Mouse (Mus musculus): Measurements from ENCODE around the gene Dennd6b. TPM values are rescaled to one million over a fixed set of nuclear protein-coding genes. Genes with fewer than 3 reads are reported as not detected.
A peak's percentile ranks its signal among the peaks of the same experiment; 100 is the strongest.

Dennd6b gene
- polyA plus RNA-seq, 1 experiment from 2014 or later, result 13.9 TPM

GRCm38 (mm10) chr15:89195261-89195681 lies 1.0 kb downstream of the Dennd6b start:
- no peaks in the 10 kb centered on the region for H3K27me3 ChIP-seq (replicated peaks; ENCODE audit: control insufficient read depth, insufficient read depth, low read length)
- H3K27ac ChIP-seq (ENCODE audit: low read depth), result peak overlapping the region; percentile 98
- peak overlapping the region; percentile 86 for H3K4me3 ChIP-seq (ENCODE audit: low read depth, low read length)
- H3K36me3 ChIP-seq (ENCODE audit: control insufficient read depth, insufficient read depth, low read length), result no peaks in the 10 kb centered on the region
- H3K9me3 ChIP-seq (ENCODE audit: control insufficient read depth, low read length), result no peaks in the 10 kb centered on the region
- DNase-seq (ENCODE audit: low spot score) (no peak), ATAC-seq (replicated peaks; ENCODE audit: low FRiP score, low TSS enrichment, low read depth) (0 out of 2 replicates have a peak, but pooled peaks have one; percentile 0)
- peak overlapping the region; percentile 97 for H3K9ac ChIP-seq (ENCODE audit: low read length)
- H3K4me1 ChIP-seq (replicated peaks; ENCODE audit: control insufficient read depth, insufficient read depth, low read length), result peaks cover 12% of the 10 kb centered on the region
- H3K4me2 ChIP-seq (ENCODE audit: low read length), result peak overlapping the region; percentile 70
- WGBS, result 51% methylated on average over 6 of the region's 6 CpGs

- Histone ChIP-seq H3K27me3 (replicated peaks; ENCODE audit: control insufficient read depth, insufficient read depth, low read length) (no peaks in the 10 kb centered on the region), H3K9me3 (ENCODE audit: control insufficient read depth, low read length) (no peaks in the 10 kb centered on the region), H3K36me3 (ENCODE audit: control insufficient read depth, insufficient read depth, low read length) (peaks cover 14% of the 10 kb centered on the region), H3K27ac (ENCODE audit: low read depth) (no peak overlapping the region), H3K4me3 (ENCODE audit: low read depth, low read length) (no peak overlapping the region), H3K9ac (ENCODE audit: low read length) (no peak overlapping the region), H3K4me2 (ENCODE audit: low read length) (no peak overlapping the region), H3K4me1 (replicated peaks; ENCODE audit: control insufficient read depth, insufficient read depth, low read length) (peaks cover 14% of the 10 kb centered on the region; the same call in 1 of the 2 replicates)
- no peak for DNase-seq (ENCODE audit: low spot score)
- ATAC-seq (replicated peaks; ENCODE audit: low FRiP score, low TSS enrichment, low read depth), result no peak
- WGBS, result 96% methylated on average over 5 of the region's 5 CpGs
Observed at GRCm38 (mm10) chr15:89184937-89185227, 11.4 kb downstream of the Dennd6b start.

GRCm38 (mm10) chr15:89184141-89184936 lies 12.0 kb downstream of the Dennd6b start:
- Histone ChIP-seq H3K27ac (ENCODE audit: low read depth) (no peak overlapping the region), H3K9me3 (ENCODE audit: control insufficient read depth, low read length) (no peaks in the 10 kb centered on the region), H3K4me1 (replicated peaks; ENCODE audit: control insufficient read depth, insufficient read depth, low read length) (peaks cover 14% of the 10 kb centered on the region; the same call in 1 of the 2 replicates), H3K4me3 (ENCODE audit: low read depth, low read length) (no peak overlapping the region), H3K36me3 (ENCODE audit: control insufficient read depth, insufficient read depth, low read length) (peaks cover 11% of the 10 kb centered on the region), H3K4me2 (ENCODE audit: low read length) (no peak overlapping the region), H3K27me3 (replicated peaks; ENCODE audit: control insufficient read depth, insufficient read depth, low read length) (no peaks in the 10 kb centered on the region), H3K9ac (ENCODE audit: low read length) (no peak overlapping the region)
- no peak for DNase-seq (ENCODE audit: low spot score)
- no peak for ATAC-seq (replicated peaks; ENCODE audit: low FRiP score, low TSS enrichment, low read depth)
- 66% methylated on average over 5 of the region's 5 CpGs for WGBS

- H3K4me3 ChIP-seq (ENCODE audit: low read depth, low read length), result no peak overlapping the region
- H3K4me1 ChIP-seq (replicated peaks; ENCODE audit: control insufficient read depth, insufficient read depth, low read length), result peaks cover 23% of the 10 kb centered on the region
- ATAC-seq (replicated peaks; ENCODE audit: low FRiP score, low TSS enrichment, low read depth) (no peak), DNase-seq (ENCODE audit: low spot score) (no peak)
- no peak overlapping the region for H3K9ac ChIP-seq (ENCODE audit: low read length)
- H3K27me3 ChIP-seq (replicated peaks; ENCODE audit: control insufficient read depth, insufficient read depth, low read length), result no peaks in the 10 kb centered on the region
- no peak overlapping the region for H3K4me2 ChIP-seq (ENCODE audit: low read length)
- 64% methylated on average over 5 of the region's 5 CpGs for WGBS
- H3K36me3 ChIP-seq (ENCODE audit: control insufficient read depth, insufficient read depth, low read length), result peaks cover 10% of the 10 kb centered on the region
- H3K27ac ChIP-seq (ENCODE audit: low read depth), result no peak overlapping the region
- H3K9me3 ChIP-seq (ENCODE audit: control insufficient read depth, low read length), result no peaks in the 10 kb centered on the region
Observed at GRCm38 (mm10) chr15:89182842-89183241, 13.5 kb downstream of the Dennd6b start.

GRCm38 (mm10) chr15:89182328-89182741 lies 14.0 kb downstream of the Dennd6b start:
- DNase-seq (ENCODE audit: low spot score) (no peak), ATAC-seq (replicated peaks; ENCODE audit: low FRiP score, low TSS enrichment, low read depth) (no peak)
- Histone ChIP-seq H3K4me3 (ENCODE audit: low read depth, low read length) (no peak overlapping the region), H3K36me3 (ENCODE audit: control insufficient read depth, insufficient read depth, low read length) (peaks cover 10% of the 10 kb centered on the region), H3K27ac (ENCODE audit: low read depth) (0 out of 2 replicates have a peak overlapping the region, but pooled peaks have one; percentile 5), H3K27me3 (replicated peaks; ENCODE audit: control insufficient read depth, insufficient read depth, low read length) (no peaks in the 10 kb centered on the region), H3K9ac (ENCODE audit: low read length) (no peak overlapping the region), H3K4me2 (ENCODE audit: low read length) (0 out of 2 replicates have a peak overlapping the region, but pooled peaks have one; percentile 4), H3K9me3 (ENCODE audit: control insufficient read depth, low read length) (no peaks in the 10 kb centered on the region), H3K4me1 (replicated peaks; ENCODE audit: control insufficient read depth, insufficient read depth, low read length) (peaks cover 28% of the 10 kb centered on the region)
- WGBS, result 27% methylated on average over 6 of the region's 6 CpGs

GRCm38 (mm10) chr15:89181561-89182270 lies 14.6 kb downstream of the Dennd6b start:
- Histone ChIP-seq H3K27ac (ENCODE audit: low read depth) (peak overlapping the region; percentile 5; the same call in 1 of the 2 replicates), H3K36me3 (ENCODE audit: control insufficient read depth, insufficient read depth, low read length) (peaks cover 4% of the 10 kb centered on the region), H3K4me3 (ENCODE audit: low read depth, low read length) (peak overlapping the region; percentile 72), H3K27me3 (replicated peaks; ENCODE audit: control insufficient read depth, insufficient read depth, low read length) (no peaks in the 10 kb centered on the region), H3K9ac (ENCODE audit: low read length) (no peak overlapping the region; the same call in 1 of the 2 replicates), H3K9me3 (ENCODE audit: control insufficient read depth, low read length) (no peaks in the 10 kb centered on the region), H3K4me1 (replicated peaks; ENCODE audit: control insufficient read depth, insufficient read depth, low read length) (peaks cover 34% of the 10 kb centered on the region), H3K4me2 (ENCODE audit: low read length) (peak overlapping the region; percentile 63)
- no peak for ATAC-seq (replicated peaks; ENCODE audit: low FRiP score, low TSS enrichment, low read depth)
- no peak for DNase-seq (ENCODE audit: low spot score)
- WGBS, result 70% methylated on average over 10 of the region's 10 CpGs

- H3K4me2 ChIP-seq (ENCODE audit: low read length), result peak within 1 kb of the TSS; percentile 63
- H3K9me3 ChIP-seq (ENCODE audit: control insufficient read depth, low read length), result no peaks in the 10 kb centered on the region
- ATAC-seq (replicated peaks; ENCODE audit: low FRiP score, low TSS enrichment, low read depth) (peak; percentile 85), DNase-seq (ENCODE audit: low spot score) (peak; percentile 92)
- peaks cover 43% of the 10 kb centered on the region for H3K4me1 ChIP-seq (replicated peaks; ENCODE audit: control insufficient read depth, insufficient read depth, low read length)
- H3K4me3 ChIP-seq (ENCODE audit: low read depth, low read length), result peak within 1 kb of the TSS; percentile 72
- WGBS, result under 1% methylated on average over 46 of the region's 72 CpGs
- no peaks in the 10 kb centered on the region for H3K27me3 ChIP-seq (replicated peaks; ENCODE audit: control insufficient read depth, insufficient read depth, low read length)
- H3K9ac ChIP-seq (ENCODE audit: low read length), result peak within 1 kb of the TSS; percentile 76
- H3K36me3 ChIP-seq (ENCODE audit: control insufficient read depth, insufficient read depth, low read length), result no peaks in the 10 kb centered on the region
- peak within 1 kb of the TSS; percentile 88 for H3K27ac ChIP-seq (ENCODE audit: low read depth)
Observed at GRCm38 (mm10) chr15:89180571-89181229, 15.6 kb downstream of the Dennd6b start, which contains the start of gene Plxnb2. Gene Plxnb2, minus strand, starts transcription at chr15:89180788.

- H3K9ac ChIP-seq (ENCODE audit: low read length), result peak overlapping the region; percentile 76
- H3K4me1 ChIP-seq (replicated peaks; ENCODE audit: control insufficient read depth, insufficient read depth, low read length), result peaks cover 49% of the 10 kb centered on the region
- no peaks in the 10 kb centered on the region for H3K36me3 ChIP-seq (ENCODE audit: control insufficient read depth, insufficient read depth, low read length)
- H3K27me3 ChIP-seq (replicated peaks; ENCODE audit: control insufficient read depth, insufficient read depth, low read length), result no peaks in the 10 kb centered on the region
- H3K4me3 ChIP-seq (ENCODE audit: low read depth, low read length), result peak overlapping the region; percentile 72
- 0% methylated on average over 26 of the region's 26 CpGs for WGBS
- DNase-seq (ENCODE audit: low spot score) (peak; percentile 79), ATAC-seq (replicated peaks; ENCODE audit: low FRiP score, low TSS enrichment, low read depth) (peak; percentile 1; the same call in 1 of the 2 replicates)
- H3K27ac ChIP-seq (ENCODE audit: low read depth), result peak overlapping the region; percentile 88
- peak overlapping the region; percentile 63 for H3K4me2 ChIP-seq (ENCODE audit: low read length)
- H3K9me3 ChIP-seq (ENCODE audit: control insufficient read depth, low read length), result no peaks in the 10 kb centered on the region
Observed at GRCm38 (mm10) chr15:89180081-89180541, 16.2 kb downstream of the Dennd6b start.

Data from intestine, embryonic 14.5 days (tissue).